Mouse (Mus musculus): ENCODE measurements around the gene Dcdc2a.

The Dcdc2a gene

GRCm38 (mm10) chr13:25178236-25179001, 122.6 kb downstream of the Dcdc2a start:
- no peak for DNase-seq (ENCODE audit: inconsistent ontology term)

- no peak for DNase-seq (ENCODE audit: inconsistent ontology term)
Measured at GRCm38 (mm10) chr13:25186436-25187325, 130.9 kb downstream of the Dcdc2a start.

- DNase-seq (ENCODE audit: inconsistent ontology term), result peak; percentile 10
Measured at GRCm38 (mm10) chr13:25187326-25187710, 131.5 kb downstream of the Dcdc2a start.

GRCm38 (mm10) chr13:25189419-25190144, 133.8 kb downstream of the Dcdc2a start:
- no peak for DNase-seq (ENCODE audit: inconsistent ontology term)

- no peak for DNase-seq (ENCODE audit: inconsistent ontology term)
Measured at GRCm38 (mm10) chr13:25190218-25190617, 134.4 kb downstream of the Dcdc2a start.

- no peak for DNase-seq (ENCODE audit: inconsistent ontology term)
Measured at GRCm38 (mm10) chr13:25195706-25196105, 139.9 kb downstream of the Dcdc2a start.

- DNase-seq (ENCODE audit: inconsistent ontology term), result no peak
Measured at GRCm38 (mm10) chr13:25199916-25200315, 144.1 kb downstream of the Dcdc2a start.

- DNase-seq (ENCODE audit: inconsistent ontology term), result no peak
Measured at GRCm38 (mm10) chr13:25206950-25207349, 151.1 kb downstream of the Dcdc2a start.

GRCm38 (mm10) chr13:25218394-25218793, 162.6 kb downstream of the Dcdc2a start:
- no peak for DNase-seq (ENCODE audit: inconsistent ontology term)

GRCm38 (mm10) chr13:25220186-25220787, 164.5 kb downstream of the Dcdc2a start:
- no peak for DNase-seq (ENCODE audit: inconsistent ontology term)

- no peak for DNase-seq (ENCODE audit: inconsistent ontology term)
Measured at GRCm38 (mm10) chr13:25251893-25252292, 196.1 kb downstream of the Dcdc2a start.

- no peak for DNase-seq (ENCODE audit: inconsistent ontology term)
Measured at GRCm38 (mm10) chr13:25254478-25255263, 198.9 kb downstream of the Dcdc2a start.

GRCm38 (mm10) chr13:25257608-25258007, 201.8 kb downstream of the Dcdc2a start:
- DNase-seq (ENCODE audit: inconsistent ontology term), result no peak

All from Muller cell, postnatal 12 days (primary cell).